Mouse (Mus musculus): ENCODE results near the gene Hcls1.

- TF ChIP-seq CTCF (IDR thresholded peaks at IDR 0.05; ENCODE audit: control insufficient read depth, insufficient read depth, low read length) (no peak), POLR2A (IDR thresholded peaks at IDR 0.05; ENCODE audit: borderline replicate concordance, control insufficient read depth, low read depth, low read length) (no peak)
These were observed 16.3 kb upstream of the Hcls1 start for GRCm38 (mm10) chr16:36918505-36918904.

All from bone marrow, adult 2 months (tissue).